Mouse (Mus musculus) kidney, embryonic 14.5 days (tissue): ENCODE measurements around the gene Enoph1. TPM values are rescaled to one million over a fixed set of nuclear protein-coding genes. Genes with fewer than 3 reads are reported as not detected.

Experiments
- ATAC-seq: fragments of 200-750 bp; cut with Nextera tagmentation; 2 replicates; pipeline ENCODE4 v1.8.0; 2017; ENCODE audit warnings: moderate number of reproducible peaks, mild to moderate bottlenecking, moderate TSS enrichment, moderate library complexity; ENCODE audit not compliant: low FRiP score, low TSS enrichment
- H3K27ac ChIP-seq: fragments of 300-500 bp; sonication (generic); 2 replicates; pipeline ENCODE4 v1.5.1; 2014; ENCODE audit warnings: low read depth, mild to moderate bottlenecking, low read length, moderate library complexity, mixed read lengths
- H3K27me3 ChIP-seq: fragments of 300-500 bp; sonication (generic); 2 replicates; pipeline ENCODE4 v1.6.1; 2014; ENCODE audit warnings: mild to moderate bottlenecking, low read length; ENCODE audit not compliant: control insufficient read depth, insufficient read depth
- H3K36me3 ChIP-seq: fragments of 300-500 bp; sonication (generic); 2 replicates; pipeline ENCODE4 v1.6.1; 2014; ENCODE audit warnings: low read length, mixed read lengths; ENCODE audit not compliant: control insufficient read depth, insufficient read depth
- H3K4me1 ChIP-seq: fragments of 300-500 bp; sonication (generic); 2 replicates; pipeline ENCODE4 v1.6.1; 2014; ENCODE audit warnings: low read length, mixed read lengths; ENCODE audit not compliant: control insufficient read depth, insufficient read depth
- H3K4me2 ChIP-seq: fragments of 300-500 bp; sonication (generic); replicated peaks from 2 replicates; pipeline ENCODE4 v1.6.1; 2014; ENCODE audit warnings: low read depth, mild to moderate bottlenecking, low read length
- H3K4me3 ChIP-seq: fragments of 300-500 bp; sonication (generic); 2 replicates; pipeline ENCODE4 v1.5.1; 2014; ENCODE audit warnings: mild to moderate bottlenecking, low read length
- H3K9ac ChIP-seq: fragments of 300-500 bp; sonication (generic); 2 replicates; pipeline ENCODE4 v1.6.1; 2014; ENCODE audit warnings: low read depth, mild to moderate bottlenecking, low read length, moderate library complexity
- H3K9me3 ChIP-seq: fragments of 300-500 bp; sonication (generic); 2 replicates; pipeline ENCODE4 v1.6.1; 2016; ENCODE audit warnings: low read length; ENCODE audit not compliant: control insufficient read depth
- WGBS: fragments of 180-500 bp; shearing (Covaris S2); extraction: QIAGEN DNeasy Blood & Tissue Kit; methylation state at CpG from one replicate; pipeline ENCODE4 v1.1.7; 2014; 5-methylcytosine and 5-hydroxymethylcytosine counted together
- polyA plus RNA-seq: library from polyadenylated mRNA; unstranded; fragments of >200 nt; fragmentation: Nextera tagmentation; extraction: Ambion mirVana; gene quantifications from 2 replicates; pipeline ENCODE4 v1.2.1, GENCODE M21; 2014

Gene Enoph1
- polyA plus RNA-seq, 1 experiment from 2014 or later: 51.8 TPM

DNA sequence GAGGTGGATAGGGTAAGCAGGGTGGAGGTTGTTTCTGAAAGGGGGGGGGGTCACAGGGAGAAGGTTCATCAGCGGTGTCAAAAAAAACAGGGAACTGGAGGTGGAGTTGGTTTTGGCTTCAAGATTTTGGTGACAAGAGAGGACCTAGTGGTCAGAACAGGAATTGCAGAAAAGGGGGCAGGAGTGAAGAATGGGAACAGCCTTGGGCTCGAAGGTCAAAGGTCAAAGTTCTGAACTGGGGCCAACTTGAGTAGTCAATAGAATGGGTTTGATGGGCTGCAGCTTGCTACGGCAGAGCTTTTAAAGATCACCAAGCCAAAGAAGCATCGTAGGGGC is 32.8 kb upstream of the Enoph1 start:
- H3K27ac ChIP-seq: no peak overlapping the region
- H3K4me1 ChIP-seq: no peaks in the 10 kb centered on the region
- H3K36me3 ChIP-seq: no peaks in the 10 kb centered on the region
- H3K27me3 ChIP-seq: no peaks in the 10 kb centered on the region
- H3K9me3 ChIP-seq: no peaks in the 10 kb centered on the region
- H3K4me3 ChIP-seq: no peak overlapping the region
- no peak overlapping the region for H3K4me2 ChIP-seq
- WGBS: 84% methylated on average over 4 of the region's 4 CpGs
- H3K9ac ChIP-seq: no peak overlapping the region
- ATAC-seq: no peak

DNA sequence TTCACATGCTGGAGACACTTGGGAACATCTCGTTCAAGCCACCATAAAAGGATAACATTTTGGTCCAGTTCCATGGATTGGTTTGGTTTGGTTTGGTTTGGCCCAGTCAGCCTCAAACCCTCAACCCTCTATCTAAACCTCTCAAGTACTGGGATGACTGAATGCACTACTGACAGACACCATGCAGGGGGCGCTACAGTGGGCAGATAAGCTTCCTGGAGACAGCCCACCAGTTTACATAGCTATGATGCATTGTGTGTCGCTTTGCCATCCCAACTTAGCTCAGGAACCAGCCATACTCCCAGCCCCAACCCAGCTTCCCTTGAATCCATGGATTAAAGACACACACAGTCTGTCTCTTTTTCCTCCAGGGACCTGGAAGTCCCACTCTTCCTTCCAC is 31.3 kb upstream of the Enoph1 start:
- no peak for ATAC-seq
- Histone ChIP-seq H3K4me3 (no peak overlapping the region), H3K27ac (no peak overlapping the region), H3K9ac (no peak overlapping the region), H3K9me3 (no peaks in the 10 kb centered on the region), H3K27me3 (no peaks in the 10 kb centered on the region), H3K4me1 (no peaks in the 10 kb centered on the region), H3K4me2 (no peak overlapping the region), H3K36me3 (no peaks in the 10 kb centered on the region)
- WGBS: 63% methylated on average over 3 of the region's 3 CpGs

DNA sequence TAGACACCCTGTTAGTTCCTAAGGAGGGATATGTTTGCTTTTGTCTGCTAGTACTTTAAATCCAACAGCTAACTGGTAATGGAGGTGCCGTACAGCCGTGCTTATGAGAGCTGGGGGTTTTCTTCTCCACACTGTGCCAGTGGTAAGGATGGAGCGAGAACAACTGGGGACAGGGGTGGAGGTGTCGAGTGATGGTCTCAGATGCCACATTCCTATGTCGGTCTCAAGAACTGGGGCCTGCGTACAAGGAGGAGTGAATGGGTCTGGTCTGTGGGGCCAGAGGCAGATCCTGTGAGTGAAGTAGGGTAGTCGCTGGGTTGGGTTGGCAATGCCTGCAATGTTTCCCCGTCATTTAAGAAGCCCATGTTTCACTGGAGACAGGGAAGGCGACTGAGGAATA is 27.2 kb upstream of the Enoph1 start:
- ATAC-seq: no peak
- WGBS: 82% methylated on average over 9 of the region's 9 CpGs
- Histone ChIP-seq H3K9me3 (no peaks in the 10 kb centered on the region), H3K4me1 (no peaks in the 10 kb centered on the region), H3K27ac (no peak overlapping the region), H3K27me3 (no peaks in the 10 kb centered on the region), H3K4me3 (no peak overlapping the region), H3K36me3 (no peaks in the 10 kb centered on the region), H3K9ac (no peak overlapping the region), H3K4me2 (no peak overlapping the region)

DNA sequence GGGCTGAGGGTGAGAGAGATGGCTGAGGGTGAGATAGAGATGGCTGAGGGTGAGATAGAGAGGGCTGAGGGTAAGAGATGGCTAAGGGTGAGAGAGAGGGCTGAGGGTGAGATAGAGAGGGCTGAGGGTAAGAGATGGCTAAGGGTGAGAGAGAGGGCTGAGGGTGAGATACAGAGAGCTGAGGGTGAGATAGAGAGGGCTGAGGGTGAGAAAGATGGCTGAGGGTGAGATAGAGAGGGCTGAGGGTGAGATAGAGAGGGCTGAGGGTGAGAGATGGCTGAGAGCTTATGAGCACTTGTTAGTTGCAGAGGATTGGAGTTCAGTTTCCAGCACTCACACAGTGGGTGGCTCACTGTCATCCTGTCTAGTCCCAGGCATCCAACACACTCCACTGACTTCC is 19.7 kb upstream of the Enoph1 start:
- Histone ChIP-seq H3K4me1 (no peaks in the 10 kb centered on the region), H3K27me3 (no peaks in the 10 kb centered on the region)
- ATAC-seq: no peak

DNA sequence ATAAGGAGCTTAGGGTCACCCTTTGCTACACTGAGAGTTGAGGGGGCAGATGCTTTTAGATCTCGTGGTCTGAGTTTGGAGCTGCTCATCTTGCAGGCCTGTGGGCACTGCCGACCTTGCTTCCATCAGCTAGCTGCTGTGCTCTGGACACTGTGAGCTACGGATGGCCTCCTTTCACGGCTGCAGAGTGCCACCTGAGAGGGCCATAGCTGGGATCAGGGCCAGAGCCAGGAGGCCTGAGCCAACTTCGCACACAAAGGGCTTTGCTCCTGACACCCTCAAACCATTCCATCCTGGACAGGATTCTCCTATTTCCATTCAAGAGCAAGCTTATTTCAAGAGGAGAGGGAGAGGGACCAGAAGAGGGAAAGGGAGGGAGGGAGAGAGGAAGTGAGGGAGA is 15.4 kb upstream of the Enoph1 start:
- H3K36me3 ChIP-seq: no peaks in the 10 kb centered on the region
- H3K4me2 ChIP-seq: no peak overlapping the region
- H3K9ac ChIP-seq: no peak overlapping the region
- no peak overlapping the region for H3K4me3 ChIP-seq
- 69% methylated on average over 5 of the region's 5 CpGs for WGBS
- no peaks in the 10 kb centered on the region for H3K27me3 ChIP-seq
- no peak for ATAC-seq
- H3K4me1 ChIP-seq: no peaks in the 10 kb centered on the region
- H3K27ac ChIP-seq: no peak overlapping the region
- no peaks in the 10 kb centered on the region for H3K9me3 ChIP-seq

More for the DNA sequence above, 19.7 kb upstream of the Enoph1 start:
- no peaks in the 10 kb centered on the region for H3K36me3 ChIP-seq
- H3K9me3 ChIP-seq: no peaks in the 10 kb centered on the region
- no peak overlapping the region for H3K4me3 ChIP-seq
- no peak overlapping the region for H3K9ac ChIP-seq
- no peak overlapping the region for H3K4me2 ChIP-seq
- H3K27ac ChIP-seq: no peak overlapping the region

DNA sequence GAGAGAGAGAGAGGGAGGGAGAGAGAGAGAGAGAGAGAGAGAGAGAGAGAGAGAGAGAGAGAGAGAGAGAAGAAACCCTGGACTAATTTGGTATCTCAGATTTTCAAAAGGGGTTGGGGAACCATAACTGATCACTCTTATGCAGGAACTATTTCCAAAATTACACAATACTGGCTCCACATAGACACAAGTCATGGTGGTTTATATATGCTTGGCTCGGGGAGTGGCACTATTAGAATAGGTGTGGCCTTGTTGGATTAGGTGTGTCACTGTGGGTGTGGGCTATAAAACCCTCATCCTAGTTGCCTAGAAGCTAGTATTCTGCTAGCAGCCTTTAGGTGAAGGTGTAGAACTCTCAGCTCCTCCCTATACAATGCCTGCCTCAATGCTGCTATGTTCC is 14.9 kb upstream of the Enoph1 start:
- no peak for ATAC-seq
- Histone ChIP-seq H3K27me3 (no peaks in the 10 kb centered on the region), H3K36me3 (no peaks in the 10 kb centered on the region), H3K9ac (no peak overlapping the region), H3K4me3 (no peak overlapping the region), H3K9me3 (no peaks in the 10 kb centered on the region), H3K4me2 (no peak overlapping the region), H3K4me1 (no peaks in the 10 kb centered on the region), H3K27ac (no peak overlapping the region)
- WGBS: 62% methylated on average over 1 of the region's 1 CpGs

DNA sequence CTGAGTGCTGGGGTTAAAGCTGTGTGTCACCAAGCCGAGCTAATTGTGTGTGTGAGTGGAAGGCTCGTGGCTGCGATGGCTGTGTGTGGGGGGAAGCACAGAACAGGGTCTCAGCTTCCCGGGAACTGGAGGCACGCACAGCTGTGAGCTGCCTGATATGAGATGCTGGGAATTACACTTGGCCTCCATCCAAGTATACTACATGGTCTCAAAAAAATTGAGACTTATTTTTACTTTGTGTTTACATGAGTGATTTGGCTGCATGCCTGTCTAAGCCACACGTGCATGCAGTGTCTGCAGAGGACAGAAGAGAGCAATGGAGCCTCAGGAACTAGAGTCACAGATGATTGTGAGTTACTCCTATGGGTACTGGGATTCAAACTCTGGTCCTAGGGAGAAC is 9.7 kb upstream of the Enoph1 start:
- 21% methylated on average over 6 of the region's 6 CpGs for WGBS
- ATAC-seq: peak; percentile 75
- Histone ChIP-seq H3K4me3 (no peak overlapping the region), H3K36me3 (peaks cover 37% of the 10 kb centered on the region), H3K27ac (peak overlapping the region; percentile 59; the same call in 1 of the 2 replicates), H3K27me3 (no peaks in the 10 kb centered on the region), H3K4me1 (no peaks in the 10 kb centered on the region), H3K9ac (no peak overlapping the region), H3K9me3 (no peaks in the 10 kb centered on the region), H3K4me2 (no peak overlapping the region)

DNA sequence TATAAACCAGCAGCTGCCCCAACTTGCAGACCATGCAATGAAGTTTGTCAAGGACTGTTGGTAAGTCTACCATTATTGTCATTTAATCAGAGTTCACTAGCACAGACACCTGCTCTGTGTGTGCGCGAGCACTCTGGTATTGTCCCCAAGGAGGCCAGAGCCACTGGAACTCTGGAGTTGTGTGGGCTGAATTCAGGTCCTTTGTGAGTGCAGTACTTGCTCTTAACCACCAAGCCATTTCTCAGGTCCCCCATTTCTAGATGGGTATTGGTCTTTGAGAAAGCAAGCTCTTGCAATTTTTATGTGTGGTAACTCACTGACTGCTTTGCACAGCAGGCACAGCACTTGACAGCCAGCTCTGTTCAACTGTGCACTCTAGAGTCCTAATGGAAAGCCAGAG is 7.7 kb upstream of the Enoph1 start:
- Histone ChIP-seq H3K27ac (no peak overlapping the region), H3K9me3 (no peaks in the 10 kb centered on the region), H3K36me3 (peaks cover 57% of the 10 kb centered on the region), H3K4me1 (no peaks in the 10 kb centered on the region), H3K9ac (no peak overlapping the region), H3K27me3 (no peaks in the 10 kb centered on the region), H3K4me2 (no peak overlapping the region), H3K4me3 (no peak overlapping the region)
- ATAC-seq: peak; percentile 24; the same call in 1 of the 2 replicates
- 93% methylated on average over 2 of the region's 2 CpGs for WGBS

DNA sequence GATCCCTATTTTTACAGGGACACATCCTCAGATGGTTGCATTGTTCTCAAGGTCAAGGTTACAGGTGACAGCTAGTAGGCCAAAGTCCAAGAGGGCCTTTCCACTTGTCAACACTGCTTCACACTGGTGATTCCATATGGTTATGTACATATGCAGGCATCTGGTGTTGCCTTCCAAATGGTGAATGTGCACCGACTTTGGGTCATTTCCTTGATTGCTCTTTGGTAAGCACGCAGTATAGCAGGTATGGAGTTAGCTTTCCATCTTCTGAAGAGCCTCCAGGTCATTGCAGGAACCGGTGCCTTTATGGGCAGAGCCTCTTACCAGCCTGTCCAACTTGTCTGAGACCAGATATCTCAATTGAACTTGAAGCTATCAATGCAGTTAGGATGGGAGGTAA is 7.1 kb upstream of the Enoph1 start:
- Histone ChIP-seq H3K9me3 (no peaks in the 10 kb centered on the region), H3K36me3 (peaks cover 61% of the 10 kb centered on the region), H3K4me2 (no peak overlapping the region), H3K9ac (no peak overlapping the region), H3K4me1 (peaks cover 2% of the 10 kb centered on the region; the same call in 1 of the 2 replicates), H3K27me3 (no peaks in the 10 kb centered on the region), H3K4me3 (no peak overlapping the region), H3K27ac (no peak overlapping the region)
- WGBS: 83% methylated on average over 3 of the region's 3 CpGs
- peak; percentile 14; the same call in 1 of the 2 replicates for ATAC-seq

DNA sequence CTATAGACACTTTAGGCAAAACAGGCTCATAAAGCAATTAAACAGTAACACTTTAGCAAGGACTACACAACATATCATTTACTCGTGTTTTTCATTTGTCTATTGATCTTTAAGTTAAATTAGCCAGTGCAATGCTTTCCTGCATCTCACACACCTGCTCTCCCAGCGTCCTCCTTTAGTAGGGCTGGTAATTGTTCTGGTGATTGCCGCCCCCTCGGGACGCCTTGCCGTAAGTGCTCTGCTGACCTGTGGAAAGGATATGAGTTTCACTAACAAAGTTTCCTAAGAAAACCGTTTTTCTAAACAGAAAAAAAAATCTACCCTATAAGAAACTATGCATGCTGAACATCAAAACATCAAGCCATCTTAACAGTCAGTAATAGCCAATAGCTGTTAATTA is 3.8 kb upstream of the Enoph1 start:
- Histone ChIP-seq H3K4me3 (peak overlapping the region; percentile 96; the same call in 1 of the 2 replicates), H3K27me3 (no peaks in the 10 kb centered on the region), H3K4me2 (peak overlapping the region; percentile 86), H3K9ac (no peak overlapping the region), H3K27ac (no peak overlapping the region), H3K36me3 (peaks cover 61% of the 10 kb centered on the region), H3K9me3 (no peaks in the 10 kb centered on the region), H3K4me1 (peaks cover 2% of the 10 kb centered on the region; the same call in 1 of the 2 replicates)
- ATAC-seq: no peak
- WGBS: 32% methylated on average over 7 of the region's 7 CpGs
